Mouse (Mus musculus) heart, postnatal 25 days (tissue): ENCODE measurements around the gene Pgap3. TPM values are rescaled to one million over a fixed set of nuclear protein-coding genes. Genes with fewer than 3 reads are reported as not detected.

Source experiments
- DNase-seq: peaks from one replicate; pipeline ENCODE4 v3.0.0; 2022; ENCODE audit warnings: low spot score
- intact Hi-C: fragments of 180-260 bp; cut with DNase I; formaldehyde crosslinking; loops from one replicate; pipeline ENCODE4 v1.15.1; 2025
- total RNA-seq, 2 experiments: library from RNA; stranded (reverse); gene quantifications; 2 replicates each; pipeline ENCODE4 v1.2.3; 2021

Gene Pgap3
- total RNA-seq, 2 experiments from 2014 or later: 8.4 to 9.3 TPM

GRCm38 (mm10) chr11:98360866-98361521 is 39.3 kb downstream of the Pgap3 start:
- intact Hi-C loops: no loop called here

GRCm38 (mm10) chr11:98358161-98359083 is 41.9 kb downstream of the Pgap3 start, which contains the start of gene Stard3:
Gene Stard3, plus strand, starts transcription at chr11:98358368.
- DNase-seq: peak; percentile 78
- intact Hi-C loops: no loop called here

More at GRCm38 (mm10) chr11:98360866-98361521, 39.3 kb downstream of the Pgap3 start:
- no peak for DNase-seq

GRCm38 (mm10) chr11:98357396-98358160 is 42.7 kb downstream of the Pgap3 start:
- no peak for DNase-seq
- intact Hi-C loops: no loop called here

DNA sequence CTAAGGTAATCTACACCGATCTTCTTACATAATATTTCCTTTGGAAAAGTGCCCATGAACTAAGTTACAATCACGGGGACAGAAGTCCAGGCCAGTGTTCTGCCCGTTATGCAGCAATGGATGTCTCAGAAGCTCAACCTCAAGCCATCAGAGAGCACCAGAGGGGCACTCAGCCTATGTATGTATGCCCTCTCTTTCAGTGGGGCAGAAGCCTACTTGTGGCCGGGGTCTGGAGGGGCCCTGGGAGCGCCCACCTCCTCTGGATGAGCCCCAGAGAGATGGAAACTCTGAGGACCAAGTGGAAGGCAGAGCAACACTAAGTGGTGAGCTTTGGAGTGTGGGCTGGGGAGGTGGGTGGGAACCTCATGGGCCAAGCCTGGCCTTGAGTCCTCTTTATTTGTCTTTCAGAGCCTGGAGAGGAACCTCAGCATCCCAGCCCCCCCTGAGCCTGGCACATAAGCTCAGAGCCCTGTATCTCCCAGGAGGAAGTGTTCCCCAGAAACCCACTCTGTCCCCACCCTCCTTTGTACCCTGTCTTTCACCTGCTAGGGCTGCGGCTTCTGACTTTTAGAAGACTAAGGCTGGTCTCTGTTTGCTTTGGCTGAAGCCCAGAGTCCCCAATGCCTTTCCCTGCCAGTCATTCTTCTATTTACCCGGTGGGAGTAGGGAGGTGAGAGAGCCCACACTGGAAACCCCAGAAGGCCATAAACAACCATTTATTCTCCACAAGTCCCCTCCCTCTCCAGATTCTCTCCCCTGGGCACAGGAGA is 43.5 kb downstream of the Pgap3 start:
- intact Hi-C loops: no loop called here

GRCm38 (mm10) chr11:98355732-98356299 is 44.5 kb downstream of the Pgap3 start:
- no peak for DNase-seq
- intact Hi-C loops: no loop called here

More for the DNA sequence above, 43.5 kb downstream of the Pgap3 start:
- DNase-seq: no peak

DNA sequence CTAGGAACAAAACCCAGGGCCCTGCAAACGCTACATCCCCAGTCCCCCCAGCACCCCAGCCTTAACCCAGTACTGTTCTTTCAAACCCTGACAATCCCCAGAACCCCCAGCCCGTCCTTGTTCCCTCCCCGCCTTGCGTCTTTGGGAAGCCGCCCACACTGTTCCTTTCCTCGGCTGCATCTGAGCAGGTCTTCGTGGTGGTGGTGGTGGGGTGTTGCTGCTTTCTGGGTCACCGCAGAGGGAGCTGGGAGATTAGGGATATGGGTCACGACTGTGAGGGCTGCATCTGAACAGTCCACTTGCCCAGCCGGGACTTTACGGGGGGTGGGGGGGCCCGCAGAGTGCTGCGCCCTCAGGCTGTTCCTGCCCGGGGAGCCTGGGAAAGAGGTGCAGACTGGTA is 45.8 kb downstream of the Pgap3 start:
- no peak for DNase-seq
- intact Hi-C loops: no loop called here

GRCm38 (mm10) chr11:98353651-98354211 is 46.6 kb downstream of the Pgap3 start:
- intact Hi-C loops: no loop called here
- no peak for DNase-seq

DNA sequence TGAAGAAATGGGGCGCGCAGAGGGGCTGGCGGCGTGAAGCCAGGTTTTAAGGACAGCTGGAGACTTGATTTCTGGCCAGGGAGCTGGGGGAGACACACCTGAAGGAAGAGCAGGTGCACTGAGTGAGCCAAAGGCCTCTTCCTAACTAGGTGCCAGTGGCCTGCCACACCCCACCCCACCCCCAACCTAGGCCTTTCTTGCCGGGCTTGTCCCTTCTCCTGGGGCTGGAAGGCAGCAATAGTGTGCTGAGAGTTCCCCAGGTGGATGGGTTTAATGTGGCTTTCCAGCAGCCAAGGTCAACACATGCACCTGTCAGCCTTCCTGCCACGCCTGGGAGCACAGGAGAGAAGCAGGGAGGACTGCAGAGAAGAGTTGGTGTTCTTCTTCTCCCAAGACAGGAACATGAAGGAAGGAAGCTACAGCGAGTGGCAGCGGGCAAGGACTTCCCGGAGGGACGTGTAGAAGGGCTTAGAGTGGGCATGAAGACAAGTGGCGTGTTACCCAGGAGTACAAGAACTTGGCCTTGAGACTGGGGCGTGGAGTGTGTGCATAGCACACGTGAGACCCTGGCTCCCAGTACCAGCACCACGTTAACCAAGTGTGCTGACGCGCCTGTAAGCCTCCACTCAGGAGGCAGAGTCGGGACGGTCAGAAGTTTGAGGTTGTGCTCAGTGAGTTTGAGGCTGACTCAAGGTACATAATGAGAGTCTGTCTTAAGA is 47.9 kb downstream of the Pgap3 start:
- intact Hi-C loops: no loop called here
- no peak for DNase-seq

- intact Hi-C loops: no loop called here
- no peak for DNase-seq
Observed at GRCm38 (mm10) chr11:98349308-98349707, 51.0 kb downstream of the Pgap3 start.

- intact Hi-C loops: no loop called here
- DNase-seq: no peak
Observed at GRCm38 (mm10) chr11:98348083-98348961, 52.0 kb downstream of the Pgap3 start, which contains the start of gene Ppp1r1b. Gene Ppp1r1b, plus strand, starts transcription at chr11:98348404.

GRCm38 (mm10) chr11:98347385-98348082 is 52.8 kb downstream of the Pgap3 start:
- intact Hi-C loops: no loop called here
- DNase-seq: no peak

DNA sequence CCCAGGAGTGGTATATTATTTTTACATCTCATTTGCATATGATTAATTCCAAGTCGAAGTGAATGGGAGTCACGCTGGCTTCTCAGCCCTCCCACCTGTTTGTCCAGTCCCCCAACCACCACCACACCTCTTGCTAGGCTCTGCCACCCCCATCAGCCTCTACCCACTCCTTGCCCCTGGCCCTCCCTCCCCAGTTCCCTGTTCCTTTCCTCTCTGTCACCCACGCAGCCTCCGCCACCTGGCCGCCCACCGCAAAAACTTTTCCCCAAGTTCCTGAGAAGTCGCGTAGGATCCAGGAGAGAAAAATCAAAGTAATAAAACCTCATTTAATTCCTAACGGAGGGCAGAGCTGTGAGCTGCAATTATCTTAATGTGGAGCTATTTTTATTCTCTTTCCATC is 54.1 kb downstream of the Pgap3 start:
- intact Hi-C loops: no loop called here
- no peak for DNase-seq

DNA sequence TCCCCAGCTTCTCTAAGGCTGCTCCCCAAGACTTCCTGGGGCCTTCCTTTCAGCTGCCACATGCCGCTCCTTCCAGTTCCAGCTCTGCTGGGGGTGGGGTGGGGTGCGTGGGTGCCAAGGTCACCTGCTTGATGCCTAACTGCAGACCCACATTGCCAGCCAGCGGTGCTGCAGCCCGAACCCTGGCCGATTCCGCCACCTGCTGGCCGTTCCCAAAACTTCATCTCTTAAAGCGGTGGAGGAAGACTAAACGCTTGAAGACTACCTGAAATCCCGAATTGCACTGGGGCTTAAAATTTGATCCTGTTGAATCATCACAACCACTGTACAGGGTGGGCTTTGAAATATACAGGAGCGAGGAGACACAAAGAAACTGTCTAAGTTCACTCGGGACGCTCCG is 55.0 kb downstream of the Pgap3 start:
- peak; percentile 41 for DNase-seq
- intact Hi-C loops: loop anchor here (1.0 kb wide), 1 partner anchor 80 kb away; no protein-coding TSS in a partner anchor

DNA sequence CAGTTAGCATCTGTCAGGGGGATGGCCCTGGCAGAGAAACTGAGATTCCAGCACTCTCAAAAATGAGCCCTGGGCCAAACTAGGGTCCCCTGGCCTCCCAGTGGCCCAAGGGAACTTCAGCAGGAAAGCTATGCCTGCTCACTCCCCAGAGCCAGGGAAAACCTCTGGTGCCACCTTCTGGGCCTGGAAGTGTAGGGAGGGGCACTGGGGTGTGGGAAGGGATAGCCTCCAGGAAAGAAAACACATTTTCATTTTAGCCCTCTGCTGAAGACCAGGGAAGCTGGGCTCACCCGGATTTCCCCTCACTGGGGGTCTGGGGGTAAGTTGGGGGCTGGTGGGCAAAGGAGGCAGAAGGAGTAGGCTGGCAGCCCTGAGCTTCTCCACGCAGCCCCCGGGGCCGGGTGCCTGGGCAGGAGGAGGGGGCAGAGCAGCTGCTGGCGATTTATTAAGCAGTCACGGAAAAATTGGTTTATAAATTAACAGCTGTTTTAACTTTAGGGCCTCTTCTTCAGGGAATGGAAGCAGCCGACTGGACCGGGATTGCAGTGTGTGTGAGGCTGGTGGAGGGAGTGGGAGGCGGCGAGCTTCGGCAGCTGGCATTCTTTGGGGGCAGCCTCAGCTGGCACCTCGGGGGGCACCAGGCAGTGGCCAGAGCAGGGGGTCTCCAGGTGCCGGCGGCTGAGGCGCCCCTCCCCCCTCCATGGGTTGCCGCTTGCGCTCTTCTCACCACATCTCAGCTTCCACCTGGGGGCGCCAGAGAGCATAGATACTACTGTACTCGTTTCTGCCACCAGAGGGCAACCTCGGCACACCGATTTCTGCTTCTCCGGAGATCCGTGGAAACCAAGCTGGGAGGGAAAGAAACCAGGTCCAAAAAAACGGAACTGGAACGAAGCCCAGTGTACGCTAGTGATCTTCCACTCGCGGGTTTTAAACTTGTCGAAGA is 58.0 kb downstream of the Pgap3 start:
- DNase-seq: peak; percentile 76
- intact Hi-C loops: loop anchor here (1.0 to 2.0 kb wide), 4 partner anchors 31 to 115 kb away; partner anchors contain the start of gene Mien1

GRCm38 (mm10) chr11:98341174-98341573 is 59.1 kb downstream of the Pgap3 start:
- DNase-seq: no peak
- intact Hi-C loops: no loop called here
